Mouse (Mus musculus) ES-Bruce4 (cell line): ENCODE results near the gene Bcl11b.

ENCODE experiments used
- CTCF ChIP-seq: IDR thresholded peaks from one replicate; pipeline ENCODE4 v1.8.1; 2011; ENCODE audit warnings: low read depth, low read length
- EP300 ChIP-seq: IDR thresholded peaks from 2 replicates; pipeline ENCODE4 v1.6.1; 2011; ENCODE audit warnings: low read depth, low read length; ENCODE audit not compliant: insufficient read depth
- POLR2A ChIP-seq: IDR thresholded peaks from one replicate; pipeline ENCODE4 v1.8.1; 2011; ENCODE audit warnings: low read length; ENCODE audit not compliant: insufficient read depth

DNA sequence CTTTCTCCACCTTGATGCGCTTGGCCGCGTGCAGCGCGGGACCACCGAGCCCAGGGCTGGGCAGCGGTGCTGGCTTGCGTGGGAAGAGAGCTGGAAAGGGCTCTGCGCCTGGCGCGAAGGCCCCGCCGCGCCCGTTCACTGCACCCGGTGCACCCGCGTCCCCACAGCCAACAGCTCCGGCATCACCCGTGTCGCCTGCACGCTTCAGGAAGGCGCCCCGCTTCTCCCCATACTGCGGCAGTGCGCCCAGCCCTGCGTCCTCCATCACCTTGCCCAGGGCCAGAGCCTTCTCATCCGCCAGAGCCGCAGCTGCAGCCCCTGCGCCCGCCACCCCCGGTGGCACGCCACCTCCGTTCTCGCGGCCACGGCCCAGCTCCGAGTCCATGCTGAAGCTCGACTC, 87.4 kb downstream of the Bcl11b start:
- TF ChIP-seq CTCF (no peak), POLR2A (no peak), EP300 (no peak)
